Mouse (Mus musculus): Measurements from ENCODE around the gene Prdx6. TPM values are rescaled to one million over a fixed set of nuclear protein-coding genes. Genes with fewer than 3 reads are reported as not detected.
"Not testable (repeated sequence)": the region's sequence is repeated elsewhere in the genome, so short reads cannot be mapped to it uniquely, and the experiment has no call there.

Prdx6 gene
- polyA plus RNA-seq, 3 experiments from 2014 or later = 249 to 347 (median 317) TPM

DNA sequence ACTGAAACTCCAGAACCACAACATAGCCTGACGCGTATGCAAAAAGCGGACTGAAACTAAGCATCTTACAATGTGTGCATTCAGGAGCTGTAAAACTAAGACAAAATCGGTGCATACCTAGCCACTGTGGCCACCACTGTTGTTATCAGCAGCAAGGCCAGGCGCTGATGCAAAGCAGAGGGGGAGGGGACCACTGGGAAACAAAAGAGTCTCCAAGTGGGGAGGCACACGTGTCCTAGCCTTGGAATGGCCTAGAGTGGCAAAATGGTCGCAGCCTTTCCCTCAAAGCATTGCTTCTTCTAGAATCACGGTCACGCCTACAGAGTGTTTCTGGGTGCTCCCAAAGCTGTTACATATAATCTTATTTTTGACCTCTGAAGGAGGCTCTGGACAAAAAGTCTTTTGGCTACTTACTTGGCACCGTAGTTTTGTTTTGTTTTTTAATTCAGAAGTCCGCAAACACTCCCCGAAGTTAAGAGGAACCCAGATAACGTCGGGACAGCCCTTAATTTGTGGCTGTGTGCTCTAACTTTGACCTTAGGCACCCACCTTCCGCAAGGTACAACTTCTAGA, 902 bp downstream of the Prdx6 start:
- ATAC-seq = no peak

DNA sequence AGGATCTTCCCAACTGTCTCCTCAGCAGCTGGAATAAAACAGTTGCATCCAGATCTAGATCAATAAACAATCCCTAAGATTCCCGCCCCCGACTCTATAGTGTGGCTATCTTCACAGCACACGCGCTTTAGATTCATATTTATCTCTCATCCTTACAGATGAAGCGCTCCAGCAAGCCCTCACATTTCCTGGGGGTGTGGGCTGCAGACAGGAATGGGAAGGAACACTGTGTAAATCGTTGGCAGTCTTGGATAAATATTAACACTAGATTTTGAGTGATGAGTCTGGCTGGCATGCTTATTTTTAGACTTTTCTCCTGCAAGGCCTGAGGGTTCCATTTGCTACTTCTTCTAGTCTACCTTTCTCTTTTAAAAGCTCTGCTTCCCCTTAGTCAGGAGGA, 1.6 kb downstream of the Prdx6 start:
- ATAC-seq = no peak

DNA sequence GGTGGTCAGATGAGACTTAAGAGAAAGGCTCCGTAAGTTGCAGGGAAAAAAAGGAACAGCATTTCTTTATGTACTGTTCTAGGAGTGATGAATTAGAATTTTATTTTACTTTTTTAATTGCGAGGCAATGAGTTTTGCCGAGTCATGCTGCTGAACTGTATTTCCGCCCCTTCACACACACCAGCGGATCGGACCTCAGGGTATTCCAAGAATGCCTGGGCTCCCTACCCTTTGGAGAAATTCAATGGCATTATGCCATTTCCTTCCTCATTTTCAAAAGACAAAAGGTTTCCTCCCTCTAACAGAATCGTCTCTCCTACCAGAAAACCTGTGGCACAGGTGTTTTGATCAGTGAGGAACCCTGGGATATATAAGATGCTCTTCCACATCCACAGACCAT, 2.3 kb downstream of the Prdx6 start:
- no peak for ATAC-seq

DNA sequence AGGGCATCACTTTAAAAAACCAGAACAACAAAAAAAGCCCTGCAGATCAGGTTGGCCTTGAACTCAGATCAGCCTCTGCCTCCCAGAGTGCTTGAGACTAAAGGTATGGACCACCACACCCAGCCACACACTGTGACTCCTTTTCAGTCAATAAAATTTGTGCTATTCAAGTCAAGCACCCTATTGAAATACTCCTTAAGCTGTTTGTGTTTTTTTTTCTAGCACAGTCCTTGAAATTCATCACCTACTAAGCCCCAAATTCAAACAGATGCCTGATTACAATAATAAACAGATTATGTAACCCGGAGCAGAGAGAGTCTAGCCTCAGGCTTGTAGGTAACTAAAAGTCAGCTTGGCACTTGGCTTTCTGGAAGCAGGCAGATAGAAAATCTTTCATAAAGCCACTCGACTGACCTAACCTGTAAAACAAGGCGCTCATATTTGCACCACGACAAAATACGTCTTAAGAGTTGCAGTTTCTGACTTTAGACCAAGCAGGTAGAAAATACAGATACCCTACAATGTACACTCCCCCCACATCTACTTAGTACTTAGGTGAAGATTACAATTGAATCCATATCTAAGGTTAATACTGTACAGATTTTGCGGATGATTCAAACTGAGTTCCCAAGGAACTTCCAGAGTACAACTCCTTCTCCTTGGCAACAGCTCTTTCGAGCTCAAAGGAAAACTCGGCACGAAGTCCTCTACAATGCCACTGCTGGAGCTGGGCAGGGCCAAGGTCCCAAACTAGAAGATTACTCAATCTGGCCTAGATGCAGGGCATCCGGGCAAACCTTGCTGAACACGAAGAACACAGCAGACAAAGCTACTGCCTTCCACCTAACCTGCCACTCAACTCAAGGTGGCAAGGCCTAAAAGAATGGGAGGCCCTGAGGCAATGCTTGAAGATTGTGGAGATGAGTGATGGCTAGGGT, 3.1 kb downstream of the Prdx6 start:
- no peak for ATAC-seq

DNA sequence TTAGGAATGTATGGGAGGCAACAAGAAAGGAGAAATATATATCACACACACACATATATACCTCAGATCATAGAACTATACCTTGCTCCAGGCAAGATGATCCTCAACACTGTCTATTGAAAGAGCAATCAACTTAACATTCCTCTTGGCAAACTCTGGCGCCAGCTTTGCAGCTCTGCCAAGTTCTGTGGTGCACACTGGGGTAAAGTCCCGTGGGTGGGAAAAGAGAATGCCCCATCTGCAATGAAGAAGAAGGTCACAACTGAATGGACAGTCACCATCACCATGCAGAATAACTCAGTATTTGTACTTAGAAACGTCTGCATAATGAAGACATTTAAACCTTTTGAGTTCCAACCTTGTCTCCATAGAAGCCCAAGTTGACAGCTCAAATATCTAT, 3.8 kb downstream of the Prdx6 start:
- no peak for ATAC-seq

DNA sequence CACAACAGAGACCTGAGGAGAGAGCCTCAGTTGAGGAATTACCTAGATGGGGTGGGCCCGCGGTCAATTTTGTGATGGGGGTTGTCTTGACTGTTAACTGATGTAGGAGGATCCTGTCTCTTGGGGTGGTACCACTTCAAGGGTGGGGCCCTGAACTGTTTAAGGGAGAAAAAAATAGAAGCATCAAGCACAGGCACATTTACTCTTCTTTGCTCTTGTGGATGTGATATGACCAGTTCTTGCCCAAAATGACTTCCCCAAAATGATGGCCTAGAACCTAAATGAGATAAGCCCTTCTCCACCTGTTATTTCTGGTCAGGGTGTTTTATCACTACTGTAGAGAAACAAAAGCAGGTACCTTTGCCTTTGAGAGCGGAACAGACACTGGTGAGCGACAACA, 13.3 kb downstream of the Prdx6 start:
- ATAC-seq = no peak

DNA sequence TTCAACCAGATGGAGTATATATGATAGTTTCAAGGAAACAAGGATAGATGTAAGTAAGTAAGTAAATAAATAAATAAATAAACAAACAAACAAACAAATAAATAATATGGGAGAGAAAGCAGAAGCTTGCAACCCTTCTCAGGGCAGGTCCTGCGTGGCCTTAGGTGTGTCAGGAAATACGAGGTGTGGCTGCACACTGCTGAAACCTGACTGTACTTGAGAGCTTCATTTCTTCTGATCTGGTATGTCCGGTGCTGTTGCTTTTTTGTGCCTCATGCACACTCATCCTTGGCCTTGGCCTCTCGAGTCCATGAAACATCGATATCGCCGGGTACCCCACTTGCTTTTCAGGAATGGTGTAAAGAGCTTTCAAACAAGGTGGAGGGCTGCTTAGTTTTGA, 13.7 kb downstream of the Prdx6 start:
- no peak for ATAC-seq

DNA sequence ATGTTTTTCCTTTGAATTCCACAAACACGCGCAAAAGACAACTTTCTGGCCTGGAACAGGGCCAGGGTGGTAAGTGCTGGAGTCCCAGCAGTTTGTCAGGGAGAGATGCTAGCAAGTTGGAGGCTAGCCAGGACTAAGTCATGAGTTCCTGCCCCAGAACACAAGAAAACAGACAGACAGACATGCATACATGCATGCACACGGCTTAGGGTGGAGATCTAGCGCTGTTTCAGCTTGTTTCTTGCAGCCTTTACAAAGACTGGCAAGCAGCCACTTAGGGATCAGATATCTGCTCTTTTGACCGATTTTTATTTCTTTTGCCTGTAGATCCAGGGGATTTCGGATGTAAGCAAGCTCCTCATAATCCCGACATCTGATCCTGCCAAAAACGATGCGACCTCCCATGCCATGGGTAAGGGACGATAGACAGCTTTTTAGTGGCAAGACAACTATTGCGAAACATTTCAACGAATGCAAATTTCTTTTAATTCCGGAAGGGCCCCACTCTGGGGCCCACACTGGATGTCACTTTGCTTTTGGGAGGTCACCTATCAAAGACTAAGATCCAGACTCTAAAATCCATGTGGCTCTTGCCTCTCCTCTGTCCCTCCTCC, 17.7 kb downstream of the Prdx6 start:
- ATAC-seq = no peak

DNA sequence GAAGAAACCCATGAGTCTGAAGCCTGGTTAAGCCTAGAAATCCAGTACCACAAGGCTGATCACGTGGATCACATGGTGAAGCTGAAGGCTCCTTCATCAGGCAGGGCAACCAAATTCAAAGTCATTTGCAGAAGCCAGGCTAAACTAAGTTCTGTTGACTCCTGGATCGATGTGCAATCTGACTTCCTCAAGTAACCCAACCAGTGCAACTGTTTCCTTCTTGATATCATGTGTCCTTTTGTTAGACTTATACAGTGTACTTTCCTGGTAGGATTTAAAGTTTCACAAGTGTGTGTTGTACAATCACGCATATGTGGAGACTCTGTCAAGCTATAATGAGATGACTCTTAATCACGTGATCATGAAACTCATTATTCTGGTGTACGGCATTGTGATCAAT, 18.8 kb downstream of the Prdx6 start:
- no peak for ATAC-seq

DNA sequence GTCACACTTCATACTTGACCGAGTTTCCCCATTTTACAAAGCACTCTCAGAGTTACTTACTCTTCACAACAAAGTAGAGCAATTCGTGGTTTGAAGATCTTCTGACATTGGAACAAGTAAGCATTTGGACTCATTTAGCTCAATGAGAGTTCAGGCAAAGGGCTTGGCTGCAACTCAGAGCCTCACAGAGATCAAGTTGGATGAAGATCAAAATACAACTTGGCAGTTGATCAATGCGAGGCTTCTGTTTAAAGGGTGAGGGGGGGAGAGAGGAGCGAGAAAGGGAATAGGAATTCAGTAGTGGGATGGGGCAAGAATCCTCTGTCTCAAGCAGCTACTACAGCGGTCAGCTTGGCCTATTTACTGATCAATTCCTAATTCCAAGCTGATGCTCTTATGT, 26.2 kb downstream of the Prdx6 start:
- ATAC-seq = no peak

DNA sequence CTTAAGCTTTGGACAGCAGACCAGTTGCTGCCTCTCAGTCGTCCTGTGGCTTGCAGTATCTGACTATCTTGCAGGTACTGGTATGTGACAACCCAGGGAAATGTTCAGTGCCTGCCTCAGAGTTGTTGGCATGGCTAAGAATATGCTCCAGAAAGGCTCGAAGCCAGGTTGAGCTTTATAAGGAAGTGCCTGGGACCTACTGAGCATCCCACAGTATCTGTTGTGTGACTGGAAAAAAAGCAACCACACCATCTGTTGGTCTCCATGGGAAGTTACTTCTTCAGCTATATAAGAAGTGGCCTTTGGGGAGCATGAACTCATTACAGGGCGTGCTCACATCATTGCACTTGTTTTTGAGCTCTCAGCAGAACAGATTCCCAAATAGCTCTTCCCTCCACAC, 31.2 kb downstream of the Prdx6 start:
- no peak for ATAC-seq

DNA sequence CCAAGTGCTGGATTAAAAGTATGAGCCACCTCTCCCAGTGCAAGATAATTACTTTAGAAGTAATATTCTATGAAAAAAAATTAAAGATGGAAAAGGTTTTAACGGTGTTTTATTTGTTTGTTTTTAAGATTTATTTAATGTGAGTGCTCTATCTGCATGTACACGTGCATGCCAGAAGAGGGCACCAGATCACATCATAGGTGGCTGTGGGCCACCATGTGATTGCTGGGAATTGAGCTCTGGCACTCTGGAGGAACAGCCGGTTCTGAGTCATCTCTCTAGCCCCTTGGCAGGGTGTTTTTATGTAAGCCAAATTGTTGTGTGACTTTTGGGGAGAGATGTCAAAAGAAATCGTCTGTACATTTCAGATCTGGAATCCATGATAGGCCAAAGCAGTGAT, 36.6 kb downstream of the Prdx6 start:
- peak; percentile 64 for ATAC-seq

DNA sequence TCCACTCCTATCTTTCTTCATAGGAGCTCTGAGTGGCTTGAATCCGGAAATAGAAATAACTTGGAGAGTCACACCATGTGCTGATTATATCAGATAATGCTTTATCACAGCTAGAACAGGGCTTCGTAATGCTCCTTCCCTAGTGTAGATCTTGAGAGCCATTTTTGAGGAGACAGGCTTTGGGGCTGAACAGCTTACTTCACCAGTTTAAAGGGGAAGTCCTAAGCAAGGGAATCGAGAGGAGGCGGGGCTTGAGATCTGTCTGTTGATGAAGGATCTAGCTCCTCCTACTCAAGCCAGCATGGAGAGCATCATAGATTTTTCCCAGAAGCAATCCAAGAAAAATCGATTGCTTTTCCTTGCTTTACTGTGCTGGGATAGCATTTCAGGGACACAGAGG, 51.2 kb downstream of the Prdx6 start:
- no peak for ATAC-seq

DNA sequence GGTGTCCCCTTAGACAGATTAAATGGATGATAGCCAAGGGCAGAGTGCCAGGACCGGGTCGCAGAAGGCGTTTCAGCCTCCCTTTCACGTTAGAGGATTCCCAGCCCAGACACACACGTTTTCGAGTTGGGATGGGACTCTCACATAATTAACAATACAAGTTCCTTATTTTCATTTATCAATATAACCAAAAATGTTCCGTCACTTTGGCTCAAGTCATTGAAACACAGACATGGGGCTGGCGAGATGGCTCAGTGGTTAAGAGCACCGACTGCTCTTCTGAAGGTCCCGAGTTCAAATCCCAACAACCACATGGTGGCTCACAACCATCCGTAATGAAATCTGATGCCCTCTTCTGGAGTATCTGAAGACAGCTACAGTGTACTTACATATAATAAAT, 54.7 kb downstream of the Prdx6 start:
- ATAC-seq = not testable (repeated sequence)

DNA sequence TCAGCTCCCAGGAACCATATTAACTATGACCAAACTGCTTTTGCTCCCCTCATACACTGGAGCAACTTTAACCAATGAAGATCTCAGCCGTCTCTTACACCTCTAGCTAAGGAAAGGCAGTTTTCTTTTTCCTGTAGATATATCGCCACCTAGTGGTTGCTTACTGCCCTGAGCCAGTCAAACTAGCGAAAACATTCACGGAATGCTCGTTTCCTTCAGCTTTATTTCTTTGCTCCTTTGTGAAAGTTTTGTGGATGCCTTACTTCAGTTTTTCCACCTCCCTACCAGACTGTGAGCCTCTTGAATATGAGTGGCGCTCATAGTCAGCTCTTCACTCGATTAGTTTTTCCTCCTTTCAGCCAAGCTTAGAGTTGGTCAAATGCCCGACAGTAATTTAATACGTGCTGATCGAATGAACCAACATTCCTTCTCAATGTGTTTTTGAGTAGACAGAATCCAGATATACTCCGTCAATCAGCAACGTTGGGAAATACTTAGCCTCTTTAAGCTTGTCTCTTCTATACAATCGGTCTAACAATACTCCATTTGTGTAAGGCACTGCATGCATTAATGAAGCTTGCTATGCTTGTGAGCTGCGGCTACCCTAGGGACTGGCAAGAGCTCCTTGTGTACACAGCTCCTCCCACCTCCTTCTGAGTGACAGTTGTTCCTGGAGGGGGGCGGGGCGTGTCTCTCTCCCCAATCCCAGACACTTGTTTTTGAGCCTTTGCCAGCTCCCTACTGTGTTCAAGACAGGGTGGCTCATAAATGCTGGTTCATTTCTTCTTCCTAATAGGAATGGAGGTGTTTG, 55.3 kb downstream of the Prdx6 start:
- ATAC-seq = peak; percentile 88

DNA sequence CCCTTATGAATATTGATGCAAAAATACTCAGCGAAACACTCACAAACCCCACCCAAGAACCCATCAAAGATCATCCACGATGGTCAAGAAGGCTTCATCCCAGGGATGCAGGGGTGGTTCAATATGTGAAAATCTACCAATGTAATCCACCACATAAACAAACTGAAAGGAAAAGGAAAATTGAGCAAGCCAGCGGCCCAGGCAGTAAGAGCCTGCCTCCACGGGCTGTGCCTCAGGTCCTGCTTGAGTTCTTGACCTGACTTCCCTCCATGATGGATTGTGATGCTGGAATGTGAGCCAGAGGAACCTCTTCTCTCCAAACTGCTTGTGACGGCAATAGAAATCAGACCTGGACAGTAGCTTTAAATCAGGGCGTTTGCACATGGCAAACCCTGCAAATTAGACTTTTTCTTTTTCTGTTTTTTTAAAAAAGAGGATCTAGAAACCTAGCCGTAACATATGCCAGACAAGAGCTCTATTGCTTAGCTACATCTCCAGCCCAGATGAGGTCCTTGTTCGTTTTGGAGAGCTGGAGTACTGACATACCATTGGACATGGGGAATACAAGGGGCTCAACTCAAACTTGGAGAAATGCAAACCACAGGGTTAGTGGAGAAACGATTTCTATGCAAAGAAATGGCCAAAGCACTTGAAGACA, 60.6 kb downstream of the Prdx6 start:
- no peak for ATAC-seq

Other genes with a start within 250 kb of the Prdx6 start
- 1 to 10 TPM; 6.0 to 8.8 (median 7.1) TPM for gene Zbtb37, start 216.4 kb downstream of the Prdx6 start, polyA plus RNA-seq (2017; shearing (Covaris generic))
- gene Dars2, start 180.6 kb downstream of the Prdx6 start, polyA plus RNA-seq (2017; shearing (Covaris generic)) = 10 to 100 TPM; 15.0 to 27.5 (median 16.3) TPM
- gene Cenpl, start 180.5 kb downstream of the Prdx6 start, polyA plus RNA-seq (2017; shearing (Covaris generic)) = 10 to 100 TPM; 15.8 to 44.5 (median 19.1) TPM
- gene Klhl20, start 119.7 kb downstream of the Prdx6 start, polyA plus RNA-seq (2017; shearing (Covaris generic)) = 10 to 100 TPM; 27.7 to 38.6 (median 30.0) TPM
- gene Ankrd45, start 108.5 kb downstream of the Prdx6 start, polyA plus RNA-seq (2017; shearing (Covaris generic)) = not detected
- not detected for gene Tex50, start 91.9 kb downstream of the Prdx6 start, polyA plus RNA-seq (2017; shearing (Covaris generic))
- 1 to 10 TPM in 2 of 3 experiments, under 1 TPM in 1; 0.85 to 7.8 (median 1.0) TPM for gene Tnfsf4, start 144.2 kb upstream of the Prdx6 start, polyA plus RNA-seq (2017; shearing (Covaris generic))
- gene Tnfsf18, start 243.4 kb upstream of the Prdx6 start, polyA plus RNA-seq (2017; shearing (Covaris generic)) = not detected